Mouse (Mus musculus): ENCODE measurements at regions not wholly inside any gene's neighbourhood (a gene's known extent, or its start where the extent isn't known, plus 50 kb on each side); places are given as distances from the start of the nearest gene placed in this dataset.

GRCm38 (mm10) chr12:95937705-95938104 is 245.7 kb downstream of the Flrt2 start:
- no peak for DNase-seq (ENCODE audit: low read depth, low spot score)

- DNase-seq (ENCODE audit: low read depth, low spot score), result peak; percentile 57
Measured at GRCm38 (mm10) chr12:95940465-95941012, 248.5 kb downstream of the Flrt2 start.

DNA sequence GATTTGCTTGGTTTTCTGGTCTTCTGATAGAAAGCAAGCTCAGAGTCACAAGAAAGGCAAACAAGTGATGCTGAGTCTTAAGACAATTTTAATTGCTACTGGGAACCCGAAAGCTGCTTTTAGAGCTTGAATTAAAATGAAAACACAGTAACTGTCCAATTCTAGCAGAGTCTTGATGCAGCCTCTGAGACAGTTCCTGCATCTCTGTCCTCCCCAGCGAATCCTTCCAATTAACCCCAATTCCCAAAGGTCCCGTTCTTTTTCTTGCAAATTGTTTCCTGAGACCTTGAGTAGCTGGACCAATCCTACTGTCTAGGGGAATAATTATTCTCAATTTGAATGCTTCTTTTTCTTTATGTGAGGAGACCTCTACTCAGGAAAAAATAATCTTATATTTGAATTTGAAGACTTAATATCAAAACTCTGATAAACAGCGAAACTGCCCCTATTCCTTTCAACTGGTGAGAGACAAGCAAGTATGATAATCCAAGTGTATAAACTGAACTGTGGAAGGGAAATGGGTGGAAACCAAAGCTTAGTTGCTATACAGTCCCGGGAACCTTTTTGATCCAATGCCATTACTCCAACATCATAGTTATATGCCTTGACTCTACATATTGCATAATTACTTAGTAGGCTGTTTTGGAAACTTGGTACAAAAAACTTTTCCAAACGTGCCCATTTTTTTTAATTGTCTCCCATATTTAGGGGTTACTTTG is 267.9 kb downstream of the Flrt2 start:
- DNase-seq (ENCODE audit: low read depth, low spot score), result no peak

GRCm38 (mm10) chr12:95960505-95960871 is 268.5 kb downstream of the Flrt2 start:
- DNase-seq (ENCODE audit: low read depth, low spot score), result peak; percentile 29

- DNase-seq (ENCODE audit: low read depth, low spot score), result peak; percentile 18
Measured at GRCm38 (mm10) chr12:95962817-95963216, 270.8 kb downstream of the Flrt2 start.

DNA sequence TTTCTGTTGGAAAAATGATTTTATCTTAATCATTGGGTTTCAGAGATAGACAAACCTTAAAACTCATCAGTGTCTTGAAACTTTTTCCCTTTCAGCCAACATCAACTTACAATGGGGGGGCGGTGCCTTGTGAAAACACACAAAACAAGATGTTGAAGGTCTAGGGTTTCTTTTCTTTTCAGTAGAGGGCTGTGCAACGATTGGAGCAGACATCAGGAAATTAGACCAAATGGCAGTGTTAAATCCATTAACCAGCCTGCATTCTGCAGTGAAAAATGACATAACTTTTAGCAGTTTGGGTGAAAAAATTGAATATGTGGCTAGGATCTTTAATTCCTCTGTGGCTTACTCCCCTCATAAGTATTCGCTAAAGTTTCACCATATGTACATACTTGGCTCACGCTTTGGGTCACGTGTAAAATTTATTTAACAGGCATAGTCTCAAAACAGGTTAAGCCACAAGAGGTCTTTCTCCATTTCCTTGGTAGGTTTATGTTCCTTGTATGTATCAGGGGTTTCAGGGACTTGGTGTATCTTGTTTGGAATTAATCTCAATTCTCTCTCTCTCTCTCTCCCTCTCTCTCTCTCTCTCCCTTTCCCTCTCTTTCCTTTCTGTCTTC is 296.8 kb downstream of the Flrt2 start:
- DNase-seq (ENCODE audit: low read depth, low spot score), result peak; percentile 1

DNA sequence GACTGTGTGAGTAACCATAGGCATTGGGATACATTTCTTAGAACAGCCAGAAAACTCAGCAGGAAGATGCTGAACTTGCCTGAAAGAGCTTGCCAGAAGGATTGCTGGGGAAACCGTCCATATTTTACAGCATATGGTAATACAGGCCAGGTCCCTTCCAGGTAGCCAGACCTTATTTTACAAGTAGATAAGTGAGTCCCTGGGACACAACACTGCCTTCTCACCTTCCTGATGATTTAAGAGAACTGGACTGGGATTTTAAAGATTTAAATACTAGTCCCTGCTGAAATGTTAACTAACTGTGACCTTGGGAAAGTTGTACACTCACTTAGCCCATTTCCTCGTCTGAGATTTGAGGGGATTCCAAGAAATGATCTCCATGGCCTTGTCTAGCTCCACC is 302.9 kb downstream of the Flrt2 start:
- DNase-seq (ENCODE audit: low read depth, low spot score), result no peak

DNA sequence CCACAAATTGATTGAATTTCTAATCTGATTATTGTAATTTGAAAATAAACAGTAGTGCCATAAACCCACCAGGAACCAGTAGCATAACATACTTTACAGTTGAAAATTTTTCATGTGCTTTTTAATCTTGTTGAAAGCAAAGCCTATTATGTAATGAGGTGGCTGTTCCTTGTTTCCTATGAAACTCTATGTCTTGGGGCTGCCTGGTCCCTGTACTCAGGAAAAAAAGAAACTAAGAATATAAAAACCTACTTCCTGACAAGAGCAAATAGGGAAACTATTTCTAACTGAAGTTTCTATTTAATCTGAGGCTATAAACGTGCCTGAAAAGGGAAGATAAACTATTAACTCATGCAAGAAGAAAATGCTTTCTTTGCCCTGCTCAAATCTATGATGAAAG is 338.2 kb downstream of the Flrt2 start:
- DNase-seq (ENCODE audit: low read depth, low spot score), result no peak

- DNase-seq (ENCODE audit: low read depth, low spot score), result no peak
Measured at GRCm38 (mm10) chr12:96075365-96075764, 383.3 kb downstream of the Flrt2 start.

DNA sequence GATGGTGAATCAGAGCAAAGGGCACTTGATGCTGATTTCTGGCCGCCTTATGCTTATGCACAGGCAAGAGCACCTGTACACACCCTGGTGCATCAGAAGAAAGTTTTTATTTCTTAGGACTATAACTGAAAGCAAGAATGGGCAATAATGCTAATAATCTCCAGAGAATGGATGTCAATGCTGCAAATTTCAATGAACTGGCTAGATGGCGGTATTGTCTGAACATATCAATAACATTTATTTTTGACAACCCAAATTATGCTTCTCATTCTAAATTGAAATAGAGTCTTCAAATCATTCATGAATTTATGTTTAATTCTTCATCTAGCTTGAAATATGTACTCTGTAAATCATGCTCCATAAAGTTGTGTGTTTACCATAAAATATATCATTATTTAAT is 399.0 kb downstream of the Flrt2 start:
- DNase-seq (ENCODE audit: low read depth, low spot score), result no peak

DNA sequence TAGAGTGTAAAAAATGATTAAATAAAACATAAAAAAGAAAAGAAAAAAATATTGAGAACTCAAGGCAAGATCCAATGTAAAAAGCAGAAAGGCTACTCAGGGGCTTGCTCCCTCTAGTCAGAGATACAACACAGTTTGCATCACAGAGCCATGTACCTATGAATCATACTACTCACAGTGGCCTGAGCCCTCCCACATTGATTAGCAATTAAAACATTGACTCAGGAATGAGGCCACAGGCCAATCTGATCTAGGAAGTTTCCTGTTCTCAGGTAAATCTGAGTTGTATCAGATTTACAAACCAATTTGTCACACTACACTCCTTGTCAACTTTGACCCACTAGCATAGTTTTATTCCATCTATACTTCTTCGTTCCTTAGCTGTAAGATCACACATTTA is 414.2 kb downstream of the Flrt2 start:
- no peak for DNase-seq (ENCODE audit: low read depth, low spot score)

- DNase-seq (ENCODE audit: low read depth, low spot score), result no peak
Measured at GRCm38 (mm10) chr12:96114727-96115379, 422.8 kb downstream of the Flrt2 start.

- no peak for DNase-seq (ENCODE audit: low read depth, low spot score)
Measured at GRCm38 (mm10) chr12:96117553-96117952, 425.5 kb downstream of the Flrt2 start.

GRCm38 (mm10) chr12:96124156-96124931 is 432.3 kb downstream of the Flrt2 start:
- DNase-seq (ENCODE audit: low read depth, low spot score), result no peak

GRCm38 (mm10) chr12:96129870-96130454 is 437.9 kb downstream of the Flrt2 start:
- DNase-seq (ENCODE audit: low read depth, low spot score), result no peak

- DNase-seq (ENCODE audit: low read depth, low spot score), result no peak
Measured at GRCm38 (mm10) chr12:96130796-96131512, 438.9 kb downstream of the Flrt2 start.

DNA sequence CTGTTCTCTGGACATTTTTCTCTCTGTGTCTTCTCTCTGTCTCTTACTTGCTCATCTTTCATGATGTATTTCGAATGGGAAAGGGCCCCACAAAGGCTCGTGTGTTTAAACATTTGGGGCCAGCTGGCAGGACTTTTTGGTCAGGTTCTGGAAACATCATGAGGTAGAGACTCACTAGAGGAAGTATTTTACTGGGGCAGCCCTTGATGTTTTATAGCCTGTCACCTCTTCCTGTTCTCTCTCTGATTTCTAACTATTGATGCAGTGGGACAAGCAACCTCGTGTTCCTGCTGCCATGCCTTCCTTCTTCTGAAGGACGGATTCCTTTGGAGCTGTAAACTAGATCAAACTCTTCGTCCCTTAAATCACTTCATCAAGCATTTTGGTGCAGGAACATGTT is 442.1 kb downstream of the Flrt2 start:
- DNase-seq (ENCODE audit: low read depth, low spot score), result peak; percentile 48

DNA sequence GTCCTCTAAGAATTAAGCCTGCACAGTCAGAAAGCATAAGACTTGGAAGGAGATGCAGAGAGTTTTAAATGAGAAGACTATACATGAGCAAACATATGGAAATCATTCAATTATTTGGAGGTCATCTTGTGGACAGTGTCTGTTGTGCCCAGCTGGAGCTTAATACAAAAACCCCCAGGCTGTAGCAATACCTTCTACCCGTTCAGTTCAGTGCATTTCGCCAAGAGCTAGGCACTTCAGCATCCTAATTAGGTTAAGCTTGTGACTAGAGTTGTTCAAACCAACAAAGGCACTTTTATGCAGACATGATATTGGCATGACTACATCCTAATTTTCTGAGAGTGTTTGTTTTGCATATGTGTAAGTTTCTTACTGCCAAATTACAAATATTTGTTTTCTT is 449.7 kb downstream of the Flrt2 start:
- no peak for DNase-seq (ENCODE audit: low read depth, low spot score)

DNA sequence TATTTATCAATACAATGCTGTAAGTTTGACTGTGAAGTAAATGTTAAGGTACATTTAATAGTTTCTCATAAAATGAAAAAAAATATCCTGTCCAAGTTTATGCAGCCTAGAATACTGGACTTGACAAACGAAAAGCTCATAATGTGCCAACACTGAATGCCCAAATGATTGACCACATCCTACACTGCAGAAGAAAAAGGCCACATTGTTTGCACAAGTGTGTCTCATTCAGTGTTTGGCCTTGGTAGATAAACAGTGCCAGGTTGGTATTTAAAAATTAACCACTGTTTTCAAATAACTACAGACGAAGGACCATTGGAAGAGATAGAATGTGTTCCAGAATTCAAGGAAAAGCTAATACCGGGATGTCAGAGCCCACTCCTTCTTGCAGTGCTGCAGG is 462.1 kb downstream of the Flrt2 start:
- DNase-seq (ENCODE audit: low read depth, low spot score), result no peak

DNA sequence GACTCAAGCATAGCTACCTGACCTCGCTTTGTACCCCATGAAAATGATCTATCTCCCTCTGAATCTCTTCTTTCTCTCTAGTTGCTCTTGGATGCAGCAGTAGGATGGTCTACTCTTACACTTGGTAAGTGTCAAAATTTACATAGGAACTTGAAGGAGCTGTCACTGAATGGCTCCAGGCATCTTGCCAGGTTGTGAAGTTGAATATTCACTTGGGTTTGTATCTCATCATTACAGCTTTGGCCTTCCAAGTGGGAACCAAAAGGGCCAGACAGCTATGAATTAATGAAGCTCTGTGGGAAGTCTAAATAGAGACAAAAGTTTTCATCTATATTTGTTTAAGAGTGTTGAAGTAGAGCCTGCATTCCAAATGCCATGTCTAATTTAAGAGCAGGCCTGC is 475.5 kb downstream of the Flrt2 start:
- DNase-seq (ENCODE audit: low read depth, low spot score), result no peak

DNA sequence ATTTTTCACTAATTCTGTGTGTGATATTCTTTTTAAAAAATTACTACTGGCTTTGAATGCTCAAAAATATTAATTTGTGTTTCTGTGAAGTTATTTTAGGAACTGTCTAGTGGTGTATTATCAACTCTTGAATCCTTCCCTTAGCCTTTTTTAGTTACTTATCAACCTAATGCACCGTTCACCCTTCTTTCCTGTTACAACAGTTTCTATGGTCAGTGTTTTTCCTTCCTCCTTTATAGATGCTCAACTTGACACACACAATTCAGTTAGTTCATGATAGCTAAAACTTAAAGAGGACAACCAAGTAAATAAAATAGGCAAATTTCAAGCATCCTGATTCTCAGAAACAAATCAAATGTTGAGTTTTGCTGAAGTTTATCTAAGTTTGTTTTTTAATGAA is 506.9 kb downstream of the Flrt2 start:
- no peak for DNase-seq (ENCODE audit: low read depth, low spot score)

All from forelimb bud, embryonic 11.5 days (tissue).